In genomic region chr5:149329098-149329887, GRCm38 (mm10) we compare ENCODE assay signal across 7 mouse cellular contexts.
DNase-seq lines count a peak whose midpoint lies in the region; ATAC-seq and TF ChIP-seq lines count a peak whose summit lies in the region.

No protein-coding gene starts in this region.

- H3K27me3 ChIP-seq in Patski: no peaks in the 10 kb centered on the region
- H3K27me3 ChIP-seq in embryonic facial prominence, embryonic 10.5 days (replicated peaks; ENCODE audit: low read depth, poor library complexity, severe bottlenecking): no peaks in the 10 kb centered on the region
- no peaks in the 10 kb centered on the region for H3K27me3 ChIP-seq in intestine, postnatal 0 days (replicated peaks; ENCODE audit: control insufficient read depth, insufficient read depth, low read length)
- no peaks in the 10 kb centered on the region for H3K27me3 ChIP-seq in lung, embryonic 16.5 days (ENCODE audit: control insufficient read depth, insufficient read depth, low read depth, low read length)

- no peak overlapping the region for H3K4me2 ChIP-seq in intestine, postnatal 0 days (replicated peaks; ENCODE audit: low read depth)
- H3K4me2 ChIP-seq in lung, embryonic 16.5 days (ENCODE audit: low read depth, low read length): no peak overlapping the region

- ATAC-seq in Patski: peak; percentile 51
- 0 out of 2 replicates have a peak, but pooled peaks have one; percentile 36 for ATAC-seq in intestine, postnatal 0 days
- peak; percentile 82 for ATAC-seq in lung, embryonic 16.5 days (ENCODE audit: low read depth)
- no peak for ATAC-seq in megakaryocyte-erythroid progenitor cell, adult 5-6 weeks (replicated peaks; ENCODE audit: low FRiP score, low TSS enrichment, poor library complexity, severe bottlenecking)

- no peak for TF ChIP-seq CTCF in Patski (IDR thresholded peaks at IDR 0.05)
- no peak for TF ChIP-seq CTCF in intestine, postnatal 0 days (IDR thresholded peaks at IDR 0.05; ENCODE audit: low read depth)

- in situ Hi-C loops in Patski (cut with MboI; ENCODE audit: low pct_unique_long_range_greater_than_20kb): loop anchor here (25.0 kb wide), 1 partner anchor 267 kb away; no protein-coding TSS in a partner anchor

- no peaks in the 10 kb centered on the region for H3K9me3 ChIP-seq in embryonic facial prominence, embryonic 10.5 days
- H3K9me3 ChIP-seq in intestine, postnatal 0 days (ENCODE audit: control insufficient read depth): no peaks in the 10 kb centered on the region
- no peaks in the 10 kb centered on the region for H3K9me3 ChIP-seq in lung, embryonic 16.5 days (ENCODE audit: control insufficient read depth, low read length)

- no peak overlapping the region for H3K4me3 ChIP-seq in embryonic facial prominence, embryonic 10.5 days
- H3K4me3 ChIP-seq in intestine, postnatal 0 days (ENCODE audit: low read depth, low read length): no peak overlapping the region
- no peak overlapping the region for H3K4me3 ChIP-seq in lung, embryonic 16.5 days (ENCODE audit: low read length)

- H3K4me1 ChIP-seq in embryonic facial prominence, embryonic 10.5 days: peaks cover 55% of the 10 kb centered on the region
- no peaks in the 10 kb centered on the region for H3K4me1 ChIP-seq in intestine, postnatal 0 days (replicated peaks; ENCODE audit: control insufficient read depth, insufficient read depth, low read length)
- peaks cover 15% of the 10 kb centered on the region for H3K4me1 ChIP-seq in lung, embryonic 16.5 days (replicated peaks; ENCODE audit: control insufficient read depth, insufficient read depth, low read length)

- CTCF ChIA-PET in Patski (lab: Charles Lee): interaction anchor here (1.0 to 1.7 kb wide), 2 partner anchors 8 to 283 kb away, joined by 3 read pairs; no protein-coding TSS in a partner anchor

- no peak for DNase-seq in Patski (ENCODE audit: low read depth, low spot score)
- no peak for DNase-seq in embryonic facial prominence, embryonic 10.5 days (ENCODE audit: low spot score)
- no peak for DNase-seq in embryo, embryonic 11 days
- DNase-seq in adrenal gland, adult (ENCODE audit: inconsistent age in 2 of 2, low spot score in 1 of 2): no peak

- peak overlapping the region; percentile 81 for H3K27ac ChIP-seq in embryonic facial prominence, embryonic 10.5 days (replicated peaks)
- H3K27ac ChIP-seq in intestine, postnatal 0 days (ENCODE audit: low read depth, low read length): no peak overlapping the region
- peak overlapping the region; percentile 62 for H3K27ac ChIP-seq in lung, embryonic 16.5 days (ENCODE audit: low read length)

- H3K36me3 ChIP-seq in embryonic facial prominence, embryonic 10.5 days (replicated peaks): no peaks in the 10 kb centered on the region
- H3K36me3 ChIP-seq in intestine, postnatal 0 days (ENCODE audit: control insufficient read depth, insufficient read depth): no peaks in the 10 kb centered on the region
- no peaks in the 10 kb centered on the region for H3K36me3 ChIP-seq in lung, embryonic 16.5 days (ENCODE audit: control insufficient read depth, insufficient read depth, low read length)

- no peak overlapping the region for H3K9ac ChIP-seq in intestine, postnatal 0 days (ENCODE audit: low read depth, low read length)
- no peak overlapping the region for H3K9ac ChIP-seq in lung, embryonic 16.5 days (ENCODE audit: low read length)

- POLR2A ChIA-PET in Patski (lab: Charles Lee): no interaction called here

- WGBS in embryonic facial prominence, embryonic 10.5 days: 40% methylated on average over 12 of the region's 12 CpGs
- WGBS in intestine, postnatal 0 days: 52% methylated on average over 12 of the region's 12 CpGs
- WGBS in lung, embryonic 16.5 days: 50% methylated on average over 12 of the region's 12 CpGs
